Mouse (Mus musculus): Measurements from ENCODE around the gene Cacna2d3.

DNA sequence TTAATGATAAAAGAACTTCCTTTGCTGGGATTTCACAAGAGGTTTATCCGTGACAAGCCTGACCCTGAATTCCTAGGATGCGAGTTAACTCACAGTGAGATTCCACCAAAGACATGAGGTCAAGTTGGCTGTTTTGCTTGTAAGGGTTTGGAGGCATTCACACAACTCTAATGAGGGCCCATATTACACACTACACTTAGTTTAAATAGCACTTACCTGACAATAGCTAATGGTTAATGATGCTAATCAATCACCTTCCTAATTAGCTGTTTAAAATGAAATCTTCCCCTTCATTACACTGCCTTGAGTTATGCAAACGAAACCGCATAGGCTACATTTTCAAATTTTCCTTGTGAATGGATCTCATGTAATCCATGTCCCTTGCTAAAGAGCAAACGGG is 683.4 kb downstream of the Cacna2d3 start:
- TF ChIP-seq CTCF (IDR thresholded peaks at IDR 0.05; ENCODE audit: insufficient read depth, low read depth, low read length) = no peak
- TF ChIP-seq POLR2A (IDR thresholded peaks at IDR 0.05; ENCODE audit: insufficient read depth, low read depth, low read length) = no peak

Measured in olfactory bulb, adult 2 months (tissue).